Mouse (Mus musculus) midbrain, embryonic 16.5 days (tissue): ENCODE measurements around the gene Gm4869. TPM values are rescaled to one million over a fixed set of nuclear protein-coding genes. Genes with fewer than 3 reads are reported as not detected.

Experiments
- ATAC-seq: fragments of 200-750 bp; cut with Nextera tagmentation; 2 replicates; pipeline ENCODE4 v1.8.0; 2017; ENCODE audit warnings: moderate TSS enrichment
- H3K27ac ChIP-seq: fragments of 300-500 bp; sonication (generic); 2 replicates; pipeline ENCODE4 v1.5.1; 2014; ENCODE audit warnings: mild to moderate bottlenecking, low read length, mixed read lengths
- H3K27me3 ChIP-seq: fragments of 300-500 bp; sonication (generic); 2 replicates; pipeline ENCODE4 v1.6.1; 2014; ENCODE audit warnings: low read depth, low read length, mixed read lengths; ENCODE audit not compliant: control insufficient read depth, insufficient read depth
- H3K36me3 ChIP-seq: fragments of 300-500 bp; sonication (generic); 2 replicates; pipeline ENCODE4 v1.6.1; 2014; ENCODE audit warnings: mild to moderate bottlenecking, low read length, moderate library complexity, mixed read lengths; ENCODE audit not compliant: control insufficient read depth, insufficient read depth
- H3K4me1 ChIP-seq: fragments of 300-500 bp; sonication (generic); 2 replicates; pipeline ENCODE4 v1.6.1; 2014; ENCODE audit warnings: mild to moderate bottlenecking, low read length, mixed read lengths; ENCODE audit not compliant: control insufficient read depth, insufficient read depth
- H3K4me2 ChIP-seq: fragments of 300-500 bp; sonication (generic); 2 replicates; pipeline ENCODE4 v1.6.1; 2014; ENCODE audit warnings: mild to moderate bottlenecking, low read length, mixed read lengths
- H3K4me3 ChIP-seq: fragments of 300-500 bp; sonication (generic); 2 replicates; pipeline ENCODE4 v1.5.1; 2014; ENCODE audit warnings: low read depth, mild to moderate bottlenecking, low read length, moderate library complexity, mixed read lengths
- H3K9ac ChIP-seq: fragments of 300-500 bp; sonication (generic); 2 replicates; pipeline ENCODE4 v1.6.1; 2014; ENCODE audit warnings: low read depth, low read length, mixed read lengths
- H3K9me3 ChIP-seq: fragments of 300-500 bp; sonication (generic); replicated peaks from 2 replicates; pipeline ENCODE4 v1.6.1; 2014; ENCODE audit warnings: mild to moderate bottlenecking, low read length, mixed read lengths; ENCODE audit not compliant: control insufficient read depth, poor library complexity, severe bottlenecking
- WGBS: fragments of 180-500 bp; shearing (Covaris S2); extraction: QIAGEN DNeasy Blood & Tissue Kit; methylation state at CpG from one replicate; pipeline ENCODE4 v1.1.7; 2014; 5-methylcytosine and 5-hydroxymethylcytosine counted together
- polyA plus RNA-seq: library from polyadenylated mRNA; unstranded; fragments of >200 nt; fragmentation: Nextera tagmentation; extraction: Ambion mirVana; gene quantifications from 2 replicates; pipeline ENCODE4 v1.2.1, GENCODE M21; 2015

Gm4869 gene
- polyA plus RNA-seq, 1 experiment from 2014 or later = not detected

DNA sequence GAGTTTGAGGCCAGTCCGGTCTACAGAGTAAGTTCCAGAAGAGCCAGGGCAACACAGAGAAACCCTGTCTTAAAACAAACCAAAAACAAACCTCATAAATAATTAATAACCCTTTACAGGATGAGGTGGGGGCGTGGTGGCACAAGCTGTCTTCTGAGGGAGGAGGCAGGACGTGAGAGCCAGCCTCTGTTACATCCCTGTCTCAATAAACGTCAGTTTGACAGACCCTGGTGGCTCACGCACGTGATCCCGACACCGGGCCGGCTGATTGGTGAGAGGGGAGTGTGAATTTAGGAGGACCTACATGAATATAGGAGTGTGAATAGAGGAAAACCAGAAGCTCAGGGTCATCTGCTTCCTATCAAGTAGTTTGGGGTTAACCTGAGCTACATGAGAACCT is 63.8 kb downstream of the Gm4869 start:
- Histone ChIP-seq H3K9ac (no peak overlapping the region), H3K27ac (no peak overlapping the region), H3K36me3 (no peaks in the 10 kb centered on the region), H3K27me3 (peaks cover under 1% of the 10 kb centered on the region; the same call in 1 of the 2 replicates), H3K4me2 (no peak overlapping the region), H3K4me3 (no peak overlapping the region), H3K4me1 (peaks cover 35% of the 10 kb centered on the region), H3K9me3 (no peaks in the 10 kb centered on the region)
- 55% methylated on average over 9 of the region's 9 CpGs for WGBS
- no peak for ATAC-seq

GRCm38 (mm10) chr5:140510012-140511000 is 64.9 kb downstream of the Gm4869 start:
- Histone ChIP-seq H3K4me3 (no peak overlapping the region), H3K36me3 (no peaks in the 10 kb centered on the region), H3K27me3 (no peaks in the 10 kb centered on the region), H3K4me1 (peaks cover 30% of the 10 kb centered on the region), H3K9ac (peak overlapping the region; percentile 52; the same call in 1 of the 2 replicates), H3K9me3 (no peaks in the 10 kb centered on the region), H3K4me2 (peak overlapping the region; percentile 33), H3K27ac (peak overlapping the region; percentile 13)
- 47% methylated on average over 27 of the region's 27 CpGs for WGBS
- no peak for ATAC-seq

GRCm38 (mm10) chr5:140513921-140514320 is 68.5 kb downstream of the Gm4869 start:
- no peak overlapping the region for H3K9ac ChIP-seq
- H3K9me3 ChIP-seq = no peaks in the 10 kb centered on the region
- ATAC-seq = no peak

DNA sequence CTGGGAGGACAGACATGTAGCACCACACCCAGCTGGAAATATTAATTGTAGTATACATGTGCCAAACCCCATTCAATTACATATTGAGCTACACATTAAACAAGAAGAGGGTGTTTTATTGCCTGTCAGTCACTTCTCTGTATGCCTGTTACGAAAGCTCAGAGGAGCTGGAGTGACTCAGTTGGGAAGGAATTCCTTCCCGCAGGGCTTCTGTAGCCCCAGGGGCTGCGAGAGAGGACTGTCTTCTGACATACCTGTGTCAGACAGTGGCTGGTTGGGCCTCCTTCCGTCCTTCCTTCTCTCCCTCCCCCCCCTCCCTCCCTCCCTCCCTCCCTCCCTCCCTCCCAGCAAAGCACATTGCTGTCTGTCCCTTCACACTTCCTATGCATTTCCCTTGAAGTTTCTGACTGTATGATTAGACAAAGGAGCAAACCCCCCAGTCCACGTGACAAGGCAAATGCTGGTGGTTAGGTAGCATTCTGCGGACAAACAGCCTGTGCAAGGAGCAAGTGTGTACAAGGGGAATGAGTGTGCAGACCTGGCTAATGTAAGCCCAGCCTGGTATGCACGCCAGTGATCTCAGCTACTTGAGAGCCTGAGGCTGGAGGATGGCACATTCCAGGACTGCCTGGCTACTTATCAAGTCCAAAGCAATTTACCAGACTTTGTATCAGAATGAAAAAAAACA is 69.5 kb downstream of the Gm4869 start:
- Histone ChIP-seq H3K36me3 (no peaks in the 10 kb centered on the region), H3K27ac (no peak overlapping the region; the same call in 1 of the 2 replicates), H3K27me3 (no peaks in the 10 kb centered on the region), H3K9me3 (no peaks in the 10 kb centered on the region), H3K4me2 (no peak overlapping the region), H3K4me3 (no peak overlapping the region), H3K4me1 (peaks cover 6% of the 10 kb centered on the region), H3K9ac (no peak overlapping the region)
- WGBS = 55% methylated on average over 7 of the region's 7 CpGs
- no peak for ATAC-seq

More at GRCm38 (mm10) chr5:140513921-140514320, 68.5 kb downstream of the Gm4869 start:
- Histone ChIP-seq H3K36me3 (no peaks in the 10 kb centered on the region), H3K4me3 (no peak overlapping the region), H3K4me2 (no peak overlapping the region), H3K4me1 (peaks cover 8% of the 10 kb centered on the region), H3K27me3 (no peaks in the 10 kb centered on the region), H3K27ac (no peak overlapping the region)
- WGBS = 72% methylated on average over 8 of the region's 8 CpGs

- no peak for ATAC-seq
- no peaks in the 10 kb centered on the region; the same call in none of the 2 replicates for H3K4me1 ChIP-seq
- no peak overlapping the region for H3K27ac ChIP-seq
- no peak overlapping the region for H3K4me2 ChIP-seq
- H3K9me3 ChIP-seq = no peaks in the 10 kb centered on the region
- H3K36me3 ChIP-seq = no peaks in the 10 kb centered on the region
- no peak overlapping the region for H3K4me3 ChIP-seq
- H3K9ac ChIP-seq = no peak overlapping the region
- 90% methylated on average over 21 of the region's 21 CpGs for WGBS
- no peaks in the 10 kb centered on the region for H3K27me3 ChIP-seq
These were observed 71.9 kb downstream of the Gm4869 start for GRCm38 (mm10) chr5:140517159-140517920.

DNA sequence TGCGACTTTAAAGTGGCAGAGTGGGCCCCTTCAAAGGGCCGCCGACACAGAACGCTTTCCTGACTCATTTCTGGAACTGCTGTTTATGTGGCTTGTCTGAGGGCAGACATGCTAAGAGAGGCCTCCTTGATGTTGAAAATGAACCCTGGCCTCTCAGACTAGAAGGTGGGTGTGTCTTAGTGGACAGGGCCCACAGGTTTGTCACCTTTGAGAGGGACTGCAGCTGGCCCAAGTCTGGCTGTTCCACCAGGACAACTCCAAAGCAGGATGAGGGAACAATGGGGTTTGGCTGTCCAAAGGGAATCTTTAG is 72.4 kb downstream of the Gm4869 start:
- no peak for ATAC-seq
- H3K9ac ChIP-seq = no peak overlapping the region
- no peaks in the 10 kb centered on the region for H3K27me3 ChIP-seq
- H3K4me2 ChIP-seq = no peak overlapping the region
- H3K36me3 ChIP-seq = no peaks in the 10 kb centered on the region
- no peak overlapping the region for H3K27ac ChIP-seq
- no peak overlapping the region for H3K4me3 ChIP-seq
- H3K4me1 ChIP-seq = no peaks in the 10 kb centered on the region; the same call in none of the 2 replicates
- no peaks in the 10 kb centered on the region for H3K9me3 ChIP-seq
- 84% methylated on average over 4 of the region's 4 CpGs for WGBS

GRCm38 (mm10) chr5:140521196-140521595 is 75.8 kb downstream of the Gm4869 start:
- Histone ChIP-seq H3K4me2 (no peak overlapping the region), H3K9ac (no peak overlapping the region), H3K27ac (no peak overlapping the region), H3K27me3 (no peaks in the 10 kb centered on the region), H3K4me1 (no peaks in the 10 kb centered on the region), H3K4me3 (no peak overlapping the region), H3K9me3 (no peaks in the 10 kb centered on the region; the same call in 1 of the 2 replicates), H3K36me3 (peaks cover 18% of the 10 kb centered on the region)
- 89% methylated on average over 1 of the region's 1 CpGs for WGBS
- ATAC-seq = no peak

- Histone ChIP-seq H3K27me3 (no peaks in the 10 kb centered on the region), H3K27ac (no peak overlapping the region), H3K4me1 (no peaks in the 10 kb centered on the region), H3K9ac (no peak overlapping the region), H3K36me3 (peaks cover 18% of the 10 kb centered on the region), H3K4me2 (no peak overlapping the region), H3K9me3 (no peaks in the 10 kb centered on the region; the same call in 1 of the 2 replicates), H3K4me3 (no peak overlapping the region)
- WGBS = 48% methylated on average over 2 of the region's 2 CpGs
- no peak for ATAC-seq
These were observed 81.3 kb downstream of the Gm4869 start for GRCm38 (mm10) chr5:140526754-140527153.
